Mouse (Mus musculus) hindbrain, embryonic 12.5 days (tissue): ENCODE results near the gene Tmigd3. TPM values are rescaled to one million over a fixed set of nuclear protein-coding genes. Genes with fewer than 3 reads are reported as not detected.

Experiments used
- ATAC-seq: fragments of 200-750 bp; cut with Nextera tagmentation; 2 replicates; pipeline ENCODE4 v1.8.0; 2017; ENCODE audit warnings: moderate TSS enrichment; ENCODE audit not compliant: low FRiP score
- H3K27ac ChIP-seq: fragments of 300-500 bp; sonication (generic); 2 replicates; pipeline ENCODE4 v1.5.1; 2016; ENCODE audit warnings: mild to moderate bottlenecking
- H3K27me3 ChIP-seq: fragments of 300-500 bp; sonication (generic); 2 replicates; pipeline ENCODE4 v1.6.1; 2016; ENCODE audit warnings: mild to moderate bottlenecking
- H3K36me3 ChIP-seq: fragments of 300-500 bp; sonication (generic); 2 replicates; pipeline ENCODE4 v1.6.1; 2016; ENCODE audit warnings: mild to moderate bottlenecking
- H3K4me1 ChIP-seq: fragments of 300-500 bp; sonication (generic); 2 replicates; pipeline ENCODE4 v1.6.1; 2016
- H3K4me2 ChIP-seq: fragments of 300-500 bp; sonication (generic); replicated peaks from 2 replicates; pipeline ENCODE4 v1.6.1; 2016; ENCODE audit warnings: mild to moderate bottlenecking
- H3K4me3 ChIP-seq: fragments of 300-500 bp; sonication (generic); 2 replicates; pipeline ENCODE4 v1.5.1; 2016; ENCODE audit warnings: mild to moderate bottlenecking
- H3K9ac ChIP-seq: fragments of 300-500 bp; sonication (generic); 2 replicates; pipeline ENCODE4 v1.6.1; 2016; ENCODE audit warnings: mild to moderate bottlenecking, moderate library complexity
- H3K9me3 ChIP-seq: fragments of 300-500 bp; sonication (generic); replicated peaks from 2 replicates; pipeline ENCODE4 v1.6.1; 2016; ENCODE audit warnings: mild to moderate bottlenecking
- WGBS: fragments of 180-500 bp; shearing (Covaris S2); methylation state at CpG from one replicate; pipeline ENCODE4 v1.1.7; 2016; 5-methylcytosine and 5-hydroxymethylcytosine counted together
- polyA plus RNA-seq: library from polyadenylated mRNA; unstranded; fragments of >200 nt; fragmentation: Nextera tagmentation; extraction: Ambion mirVana; gene quantifications from 2 replicates; pipeline ENCODE4 v1.2.1, GENCODE M21; 2016

The Tmigd3 gene
- polyA plus RNA-seq, 1 experiment from 2014 or later, result not detected

- Histone ChIP-seq H3K36me3 (peaks cover 45% of the 10 kb centered on the region), H3K4me2 (peak overlapping the region; percentile 84; the same call in 1 of the 2 replicates), H3K9me3 (no peaks in the 10 kb centered on the region), H3K27me3 (no peaks in the 10 kb centered on the region), H3K4me1 (peaks cover 24% of the 10 kb centered on the region), H3K9ac (no peak overlapping the region), H3K4me3 (peak overlapping the region; percentile 89), H3K27ac (no peak overlapping the region)
- no peak for ATAC-seq
- WGBS, result 94% methylated on average over 2 of the region's 2 CpGs
Observed at GRCm38 (mm10) chr3:105960700-105961099, 90.0 kb downstream of the Tmigd3 start.

DNA sequence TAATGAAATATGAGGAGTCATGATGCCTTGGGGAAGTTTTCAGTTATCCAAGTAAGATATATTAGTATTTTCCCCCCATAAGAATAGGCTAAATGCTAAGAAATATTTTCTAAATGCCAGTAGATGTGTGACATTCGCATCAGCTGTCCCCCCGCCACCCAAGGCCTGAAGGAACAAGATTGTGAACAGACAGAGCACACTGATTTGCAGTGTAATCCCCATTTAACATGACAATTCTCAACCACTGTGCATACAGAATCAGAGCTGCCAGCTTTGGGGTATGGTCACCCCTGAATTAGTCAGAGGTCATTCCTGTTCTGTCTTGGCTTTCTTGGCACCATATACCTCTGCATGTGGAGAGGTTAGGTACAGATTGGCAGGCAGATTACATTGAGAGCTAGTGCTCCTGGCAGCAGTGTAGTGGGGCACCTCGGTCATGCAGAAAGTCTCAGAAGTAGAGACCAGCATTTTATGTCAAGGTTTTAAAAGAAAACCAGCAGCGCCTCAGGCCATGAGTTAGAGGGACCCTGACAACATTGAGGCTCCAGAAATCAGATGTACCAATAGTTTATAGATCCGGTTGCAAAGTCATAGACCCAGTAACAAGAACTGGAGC lies 101.2 kb downstream of the Tmigd3 start:
- 86% methylated on average over 5 of the region's 5 CpGs for WGBS
- no peak overlapping the region for H3K4me3 ChIP-seq
- no peaks in the 10 kb centered on the region for H3K4me1 ChIP-seq
- no peak overlapping the region for H3K4me2 ChIP-seq
- H3K36me3 ChIP-seq, result peaks cover 39% of the 10 kb centered on the region
- H3K9me3 ChIP-seq, result no peaks in the 10 kb centered on the region
- H3K27me3 ChIP-seq, result no peaks in the 10 kb centered on the region
- no peak overlapping the region for H3K27ac ChIP-seq
- no peak overlapping the region for H3K9ac ChIP-seq
- ATAC-seq, result no peak

DNA sequence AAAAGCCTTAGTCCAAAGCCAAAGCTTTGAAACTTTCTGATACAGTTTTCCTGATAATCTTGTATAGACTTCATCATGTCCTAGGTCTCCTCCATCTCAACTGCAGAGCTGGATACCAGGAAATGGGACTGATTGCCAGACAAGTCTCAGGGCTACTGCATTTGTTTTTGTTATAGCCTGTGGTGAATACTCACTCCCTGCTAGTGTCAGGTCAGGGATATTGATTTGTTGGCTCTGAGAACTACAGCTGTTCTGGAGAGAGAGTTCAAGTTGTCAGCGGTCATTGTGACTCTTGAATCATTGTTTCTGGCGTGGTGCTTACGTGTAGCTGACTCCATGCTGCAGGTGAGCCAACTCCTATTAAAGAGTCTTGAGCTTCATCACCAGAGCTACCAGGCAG lies 102.7 kb downstream of the Tmigd3 start, which contains the start of gene Ovgp1:
TSS of gene Ovgp1 (plus strand) at position 301 of the 400 bp plus-strand sequence.
- H3K27ac ChIP-seq, result no peak within 1 kb of the TSS
- H3K9me3 ChIP-seq, result no peaks in the 10 kb centered on the region
- WGBS, result 80% methylated on average over 3 of the region's 3 CpGs
- no peak for ATAC-seq
- H3K9ac ChIP-seq, result no peak within 1 kb of the TSS
- H3K27me3 ChIP-seq, result no peaks in the 10 kb centered on the region
- H3K4me3 ChIP-seq, result no peak within 1 kb of the TSS
- no peak within 1 kb of the TSS for H3K4me2 ChIP-seq
- H3K4me1 ChIP-seq, result no peaks in the 10 kb centered on the region
- H3K36me3 ChIP-seq, result peaks cover 25% of the 10 kb centered on the region

Other genes with a start within 250 kb of the Tmigd3 start
- gene Ddx20, start 183.3 kb upstream of the Tmigd3 start, polyA plus RNA-seq, result 34.6 and 36.7 TPM in 2 replicates
- 2.4 and 2.6 TPM in 2 replicates for gene Inka2, start 166.3 kb upstream of the Tmigd3 start, polyA plus RNA-seq
- 79.2 and 88.2 TPM in 2 replicates for gene Rap1a, start 69.6 kb upstream of the Tmigd3 start, polyA plus RNA-seq
- not detected in 2 replicates for gene Adora3, start within 50 bp of the Tmigd3 start, polyA plus RNA-seq
- gene I830077J02Rik, start 61.8 kb downstream of the Tmigd3 start, polyA plus RNA-seq, result 0.21 and 0.59 TPM in 2 replicates
- gene Wdr77, start 88.5 kb downstream of the Tmigd3 start, polyA plus RNA-seq, result 87.2 and 101 TPM in 2 replicates
- 442 and 470 TPM in 2 replicates for gene Atp5f1, start 89.2 kb downstream of the Tmigd3 start, polyA plus RNA-seq
- 2.6 and 2.8 TPM in 2 replicates for gene Ovgp1, start 102.8 kb downstream of the Tmigd3 start, polyA plus RNA-seq
- 4.6 and 5.3 TPM in 2 replicates for gene Pifo, start 143.7 kb downstream of the Tmigd3 start, polyA plus RNA-seq
- gene Chil5, start 161.9 kb downstream of the Tmigd3 start, polyA plus RNA-seq, result not detected in 2 replicates
- 0.36 and 0.55 TPM in 2 replicates for gene Chia1, start 242.3 kb downstream of the Tmigd3 start, polyA plus RNA-seq